Mouse (Mus musculus) lung, embryonic 14.5 days (tissue): ENCODE results near the gene Gpr156. TPM values are rescaled to one million over a fixed set of nuclear protein-coding genes. Genes with fewer than 3 reads are reported as not detected.
"Not testable (repeated sequence)": the region's sequence is repeated elsewhere in the genome, so short reads cannot be mapped to it uniquely, and the experiment has no call there.

Experiments used
- ATAC-seq: fragments of 200-750 bp; cut with Nextera tagmentation; 2 replicates; pipeline ENCODE4 v1.8.0; 2017; ENCODE audit warnings: mild to moderate bottlenecking, moderate TSS enrichment, moderate library complexity; ENCODE audit not compliant: insufficient read depth
- DNase-seq: peaks from one replicate; pipeline ENCODE4 v3.0.0-alpha.2; 2015
- H3K27ac ChIP-seq: fragments of 300-500 bp; sonication (generic); 2 replicates; pipeline ENCODE4 v1.5.1; 2014; ENCODE audit warnings: low read depth, mild to moderate bottlenecking, moderate library complexity
- H3K27me3 ChIP-seq: fragments of 300-500 bp; sonication (generic); 2 replicates; pipeline ENCODE4 v1.6.1; 2014; ENCODE audit warnings: low read length, control low read depth; ENCODE audit not compliant: insufficient read depth
- H3K36me3 ChIP-seq: fragments of 300-500 bp; sonication (generic); 2 replicates; pipeline ENCODE4 v1.6.1; 2014; ENCODE audit warnings: control low read depth; ENCODE audit not compliant: insufficient read depth
- H3K4me1 ChIP-seq: fragments of 300-500 bp; sonication (generic); 2 replicates; pipeline ENCODE4 v1.6.1; 2014; ENCODE audit warnings: antibody characterized with exemption, control low read depth; ENCODE audit not compliant: insufficient read depth
- H3K4me2 ChIP-seq: fragments of 300-500 bp; sonication (generic); 2 replicates; pipeline ENCODE4 v1.6.1; 2014; ENCODE audit warnings: mild to moderate bottlenecking
- H3K4me3 ChIP-seq: fragments of 300-500 bp; sonication (generic); 2 replicates; pipeline ENCODE4 v1.5.1; 2014; ENCODE audit warnings: low read depth, low read length
- H3K9ac ChIP-seq: fragments of 300-500 bp; sonication (generic); 2 replicates; pipeline ENCODE4 v1.6.1; 2014
- H3K9me3 ChIP-seq: fragments of 300-500 bp; sonication (generic); 2 replicates; pipeline ENCODE4 v1.6.1; 2016; ENCODE audit warnings: low read depth, low read length, control low read depth
- CTCF ChIP-seq: IDR thresholded peaks from 2 replicates; pipeline ENCODE4 v1.5.1; 2016; ENCODE audit warnings: antibody characterized with exemption, low read depth
- WGBS: fragments of 180-500 bp; shearing (Covaris S2); extraction: QIAGEN DNeasy Blood & Tissue Kit; methylation state at CpG from one replicate; pipeline ENCODE4 v1.1.7; 2014; 5-methylcytosine and 5-hydroxymethylcytosine counted together
- polyA plus RNA-seq: library from polyadenylated mRNA; unstranded; fragments of >200 nt; fragmentation: Nextera tagmentation; extraction: Ambion mirVana; gene quantifications from 2 replicates; pipeline ENCODE4 v1.2.1, GENCODE M21; 2014

The Gpr156 gene
- polyA plus RNA-seq, 1 experiment from 2014 or later = 1.4 TPM

GRCm38 (mm10) chr16:37956751-37957150 is 40.5 kb downstream of the Gpr156 start:
- no peak for TF ChIP-seq CTCF
- ATAC-seq (peak; percentile 47; the same call in 1 of the 2 replicates), DNase-seq (peak; percentile 26)
- 43% methylated on average over 4 of the region's 4 CpGs for WGBS
- no peak overlapping the region for H3K27ac ChIP-seq
- H3K27me3 ChIP-seq = no peaks in the 10 kb centered on the region
- H3K4me1 ChIP-seq = no peaks in the 10 kb centered on the region
- H3K4me2 ChIP-seq = no peak overlapping the region
- no peaks in the 10 kb centered on the region for H3K36me3 ChIP-seq
- no peak overlapping the region for H3K9ac ChIP-seq
- H3K9me3 ChIP-seq = no peaks in the 10 kb centered on the region
- no peak overlapping the region for H3K4me3 ChIP-seq

DNA sequence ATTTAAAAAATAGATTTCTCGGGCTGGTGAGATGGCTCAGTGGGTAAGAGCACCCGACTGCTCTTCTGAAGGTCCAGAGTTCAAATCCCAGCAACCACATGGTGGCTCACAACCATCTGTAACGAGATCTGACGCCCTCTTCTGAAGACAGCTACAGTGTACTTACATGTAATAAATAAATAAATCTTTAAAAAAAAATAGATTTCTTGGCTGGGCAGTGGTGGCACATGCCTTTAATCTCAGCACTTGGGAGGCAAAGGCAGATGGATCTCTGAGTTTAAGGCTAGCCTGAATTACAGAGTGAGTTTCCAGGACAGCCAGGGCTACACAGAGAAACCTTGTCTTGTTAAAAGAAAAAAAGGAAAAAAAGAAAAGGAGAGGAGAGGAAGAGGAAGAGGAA is 46.4 kb downstream of the Gpr156 start:
- not testable (repeated sequence) for H3K9me3 ChIP-seq, H3K27me3 ChIP-seq, H3K9ac ChIP-seq, H3K4me2 ChIP-seq, H3K27ac ChIP-seq, DNase-seq, H3K4me1 ChIP-seq, ATAC-seq, H3K36me3 ChIP-seq, H3K4me3 ChIP-seq
- WGBS = 67% methylated on average over 4 of the region's 4 CpGs

DNA sequence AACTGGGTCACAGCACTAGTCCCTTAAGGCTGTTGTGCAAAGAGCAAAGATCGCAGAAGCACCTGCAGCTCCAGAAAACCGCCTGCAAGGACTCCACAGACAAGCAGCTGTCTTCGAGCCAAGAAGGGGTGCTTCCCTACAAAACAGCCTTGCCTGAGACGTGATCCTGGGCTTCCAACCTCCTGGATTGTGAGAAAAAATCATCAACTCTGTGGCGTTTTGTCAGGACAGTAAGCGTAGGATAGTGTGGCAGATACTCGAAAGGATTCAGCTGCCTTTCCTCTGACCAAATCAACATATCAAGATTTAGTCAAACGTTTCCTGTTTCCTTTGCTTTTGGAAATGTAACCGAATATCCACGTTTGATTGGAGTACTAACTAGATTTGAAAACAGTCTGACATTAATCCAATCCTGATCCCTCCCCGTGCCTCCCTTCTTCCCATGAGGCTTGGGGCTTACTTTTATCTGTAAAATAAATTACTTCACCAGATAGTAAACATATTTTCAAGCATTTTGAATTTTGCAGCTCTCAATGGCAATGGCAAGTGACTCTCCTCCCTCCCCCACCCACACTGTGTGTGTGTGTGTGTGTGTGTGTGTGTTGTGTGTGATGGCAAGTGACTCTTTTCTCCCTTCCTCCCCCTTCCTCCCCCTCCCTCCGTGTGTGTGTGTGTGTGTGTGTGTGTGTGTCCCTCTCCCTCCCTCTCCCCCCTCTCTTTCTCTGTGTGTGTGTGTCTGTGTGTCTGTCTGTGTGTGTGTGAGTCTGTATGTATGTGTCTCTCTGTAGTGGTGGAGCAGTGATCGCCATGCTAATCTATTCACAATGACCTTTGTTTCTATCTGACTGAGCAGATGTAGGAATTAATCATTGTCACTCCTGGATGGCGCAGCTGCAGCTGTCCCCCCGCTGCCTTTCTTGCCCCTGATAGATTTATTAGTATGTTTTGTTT is 47.3 kb downstream of the Gpr156 start:
- peak; percentile 64 for DNase-seq
- TF ChIP-seq CTCF = no peak
- no peaks in the 10 kb centered on the region for H3K36me3 ChIP-seq
- peak overlapping the region; percentile 41 for H3K4me2 ChIP-seq
- H3K4me1 ChIP-seq = peaks cover 4% of the 10 kb centered on the region; the same call in 1 of the 2 replicates
- H3K27ac ChIP-seq = peak overlapping the region; percentile 42; the same call in 1 of the 2 replicates
- H3K27me3 ChIP-seq = no peaks in the 10 kb centered on the region
- WGBS = 13% methylated on average over 15 of the region's 15 CpGs
- ATAC-seq = peak; percentile 69
- no peaks in the 10 kb centered on the region for H3K9me3 ChIP-seq
- 0 out of 2 replicates have a peak overlapping the region, but pooled peaks have one; percentile 1 for H3K4me3 ChIP-seq
- H3K9ac ChIP-seq = no peak overlapping the region

DNA sequence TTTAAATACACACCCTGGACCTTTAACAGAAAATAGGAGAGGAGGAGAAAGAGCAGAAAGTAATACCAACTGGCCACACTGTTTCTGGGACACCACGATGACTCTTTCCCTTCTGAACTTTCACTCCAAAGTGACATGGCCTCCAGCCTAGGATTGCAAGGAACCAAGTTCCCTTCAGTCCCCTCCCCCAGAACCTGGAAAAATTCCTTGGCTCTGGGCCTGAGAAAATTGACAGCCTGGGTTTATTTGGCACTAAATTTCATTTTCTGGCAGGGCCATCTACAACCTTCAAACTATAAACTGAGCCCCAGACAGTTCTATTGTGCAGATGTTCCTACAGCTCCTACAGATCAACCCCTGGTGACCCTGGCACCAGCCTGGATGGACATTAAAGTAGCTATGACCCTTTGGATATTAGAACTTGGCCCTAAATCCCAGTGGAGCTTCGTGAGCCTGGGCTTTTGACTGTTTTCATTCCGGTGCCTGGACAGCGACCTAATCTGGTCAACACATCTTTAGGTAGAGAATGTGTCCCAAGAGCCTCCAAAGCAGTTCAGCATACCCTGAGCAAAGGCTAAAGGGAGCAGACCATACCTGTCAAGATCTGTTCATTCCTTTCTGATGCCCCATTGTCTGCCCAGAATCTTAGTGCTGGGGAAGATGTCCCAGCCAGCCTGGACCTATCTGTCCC is 48.2 kb downstream of the Gpr156 start:
- Histone ChIP-seq H3K9me3 (no peaks in the 10 kb centered on the region), H3K36me3 (no peaks in the 10 kb centered on the region), H3K9ac (no peak overlapping the region), H3K4me1 (peaks cover 4% of the 10 kb centered on the region; the same call in 1 of the 2 replicates), H3K27me3 (no peaks in the 10 kb centered on the region), H3K4me2 (peak overlapping the region; percentile 41), H3K27ac (no peak overlapping the region), H3K4me3 (no peak overlapping the region)
- no peak for TF ChIP-seq CTCF
- 35% methylated on average over 4 of the region's 4 CpGs for WGBS
- ATAC-seq (no peak), DNase-seq (peak; percentile 38)

DNA sequence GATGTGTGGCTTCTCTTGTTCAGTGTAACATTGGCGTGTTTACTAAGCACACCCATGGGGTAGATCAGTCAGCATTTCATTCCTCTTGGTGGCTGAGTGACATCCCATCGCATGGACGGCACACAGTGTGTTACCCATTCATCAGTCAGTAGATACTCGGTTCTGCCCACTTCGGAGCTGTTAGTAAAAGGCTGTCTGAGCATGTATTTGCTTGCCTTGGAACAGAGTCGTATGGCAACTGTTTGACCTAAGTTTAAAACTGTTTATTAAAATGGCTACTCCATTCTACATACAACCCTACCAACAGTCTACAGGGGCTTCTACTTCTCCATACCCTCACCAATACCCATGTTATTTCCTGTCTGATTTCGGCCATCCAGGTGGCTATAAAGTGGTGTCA is 50.6 kb downstream of the Gpr156 start:
- ATAC-seq (no peak), DNase-seq (no peak)
- H3K4me2 ChIP-seq = no peak overlapping the region
- H3K27ac ChIP-seq = no peak overlapping the region
- no peak for TF ChIP-seq CTCF
- no peak overlapping the region for H3K9ac ChIP-seq
- H3K4me3 ChIP-seq = no peak overlapping the region
- H3K36me3 ChIP-seq = no peaks in the 10 kb centered on the region
- no peaks in the 10 kb centered on the region for H3K27me3 ChIP-seq
- 74% methylated on average over 7 of the region's 7 CpGs for WGBS
- H3K4me1 ChIP-seq = peaks cover 4% of the 10 kb centered on the region; the same call in 1 of the 2 replicates
- H3K9me3 ChIP-seq = no peaks in the 10 kb centered on the region

DNA sequence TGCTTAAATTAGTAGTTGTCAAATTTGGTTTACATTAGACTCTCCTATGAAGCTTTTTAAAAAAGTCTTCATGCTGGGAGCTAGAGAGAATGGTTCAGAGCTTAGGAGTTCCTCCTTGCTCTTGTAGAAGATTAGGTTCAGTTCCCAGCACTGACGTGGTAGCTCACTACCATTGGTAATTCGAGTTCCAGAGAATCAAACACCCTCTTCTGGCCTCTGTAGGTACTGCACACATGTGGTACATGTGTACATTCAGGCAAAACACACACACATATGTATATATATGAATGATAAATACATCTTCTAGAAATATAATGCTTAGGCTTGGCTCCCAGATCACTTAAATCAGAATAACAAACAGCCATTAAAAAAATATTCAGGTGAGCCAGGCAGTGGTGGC is 51.1 kb downstream of the Gpr156 start:
- Histone ChIP-seq H3K4me2 (no peak overlapping the region), H3K4me3 (no peak overlapping the region), H3K27ac (no peak overlapping the region), H3K27me3 (no peaks in the 10 kb centered on the region), H3K9me3 (no peaks in the 10 kb centered on the region), H3K9ac (no peak overlapping the region), H3K4me1 (peaks cover 7% of the 10 kb centered on the region; the same call in 1 of the 2 replicates), H3K36me3 (no peaks in the 10 kb centered on the region)
- no peak for DNase-seq
- 62% methylated on average over 2 of the region's 2 CpGs for WGBS
- ATAC-seq = no peak
- TF ChIP-seq CTCF = peak; percentile 34

- no peak for TF ChIP-seq CTCF
- H3K4me2 ChIP-seq = no peak overlapping the region
- H3K27ac ChIP-seq = no peak overlapping the region
- no peak for DNase-seq
- peaks cover 5% of the 10 kb centered on the region; the same call in 1 of the 2 replicates for H3K4me1 ChIP-seq
- H3K9me3 ChIP-seq = no peaks in the 10 kb centered on the region
- H3K27me3 ChIP-seq = no peaks in the 10 kb centered on the region
- WGBS = 42% methylated on average over 5 of the region's 5 CpGs
- H3K36me3 ChIP-seq = no peaks in the 10 kb centered on the region
- no peak for ATAC-seq
- no peak overlapping the region for H3K9ac ChIP-seq
- no peak overlapping the region for H3K4me3 ChIP-seq
These were observed 55.2 kb downstream of the Gpr156 start for GRCm38 (mm10) chr16:37971522-37971921.
